Mouse (Mus musculus) stomach, embryonic 14.5 days (tissue): ENCODE results near the gene Shb. TPM values are rescaled to one million over a fixed set of nuclear protein-coding genes. Genes with fewer than 3 reads are reported as not detected.

ENCODE experiments used
- ATAC-seq: fragments of 200-750 bp; cut with Nextera tagmentation; 2 replicates; pipeline ENCODE4 v1.8.0; 2017; ENCODE audit warnings: low read depth, moderate TSS enrichment; ENCODE audit not compliant: insufficient number of reproducible peaks, insufficient read depth, low FRiP score
- H3K27ac ChIP-seq: fragments of 300-500 bp; sonication (generic); 2 replicates; pipeline ENCODE4 v1.5.1; 2014; ENCODE audit warnings: mild to moderate bottlenecking, low read length, moderate library complexity, mixed read lengths
- H3K27me3 ChIP-seq: fragments of 300-500 bp; sonication (generic); 2 replicates; pipeline ENCODE4 v1.6.1; 2014; ENCODE audit warnings: low read length, control low read depth, mixed read lengths; ENCODE audit not compliant: control insufficient read depth, insufficient read depth
- H3K36me3 ChIP-seq: fragments of 300-500 bp; sonication (generic); 2 replicates; pipeline ENCODE4 v1.6.1; 2014; ENCODE audit warnings: mild to moderate bottlenecking, control low read depth, low read length, moderate library complexity, mixed read lengths; ENCODE audit not compliant: control insufficient read depth, insufficient read depth
- H3K4me1 ChIP-seq: fragments of 300-500 bp; sonication (generic); 2 replicates; pipeline ENCODE4 v1.6.1; 2014; ENCODE audit warnings: low read length, control low read depth, mixed read lengths; ENCODE audit not compliant: control insufficient read depth, insufficient read depth
- H3K4me2 ChIP-seq: fragments of 300-500 bp; sonication (generic); replicated peaks from 2 replicates; pipeline ENCODE4 v1.6.1; 2014; ENCODE audit warnings: low read depth, low read length, control low read depth
- H3K4me3 ChIP-seq: fragments of 300-500 bp; sonication (generic); 2 replicates; pipeline ENCODE4 v1.5.1; 2014; ENCODE audit warnings: low read depth, low read length, control low read depth
- H3K9ac ChIP-seq: fragments of 300-500 bp; sonication (generic); replicated peaks from 2 replicates; pipeline ENCODE4 v1.6.1; 2014; ENCODE audit warnings: low read depth, mild to moderate bottlenecking, control low read depth, low read length, moderate library complexity, mixed read lengths
- H3K9me3 ChIP-seq: fragments of 300-500 bp; sonication (generic); 2 replicates; pipeline ENCODE4 v1.6.1; 2016; ENCODE audit warnings: low read depth, low read length, control low read depth; ENCODE audit not compliant: control insufficient read depth
- WGBS: fragments of 180-500 bp; shearing (Covaris S2); extraction: QIAGEN DNeasy Blood & Tissue Kit; methylation state at CpG from one replicate; pipeline ENCODE4 v1.1.7; 2014; 5-methylcytosine and 5-hydroxymethylcytosine counted together
- polyA plus RNA-seq: library from polyadenylated mRNA; unstranded; fragments of >200 nt; fragmentation: Nextera tagmentation; extraction: Ambion mirVana; gene quantifications from 2 replicates; pipeline ENCODE4 v1.2.1, GENCODE M21; 2014

Gene Shb
- polyA plus RNA-seq, 1 experiment from 2014 or later = 4.4 TPM

DNA sequence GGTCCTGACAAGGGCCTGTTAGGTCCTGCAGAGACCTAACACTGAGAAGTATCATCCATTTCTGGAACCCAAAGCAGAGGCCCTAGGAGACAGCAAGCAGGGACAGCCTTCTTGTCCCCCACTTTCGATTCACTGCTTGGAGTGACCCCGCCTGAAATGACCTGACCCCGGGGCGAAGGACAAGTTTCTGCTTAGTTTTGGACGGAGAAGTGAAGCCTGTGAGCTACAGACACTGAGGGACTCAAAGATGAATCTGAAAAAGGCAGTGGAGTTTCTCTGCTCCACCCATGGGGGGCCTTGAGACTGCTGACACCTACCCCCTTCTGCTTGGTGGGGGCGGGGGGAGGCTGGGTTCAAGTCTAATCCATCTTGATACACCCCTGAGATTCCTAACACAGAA lies 63.8 kb downstream of the Shb start:
- Histone ChIP-seq H3K4me2 (no peak overlapping the region), H3K36me3 (no peaks in the 10 kb centered on the region), H3K27ac (peak overlapping the region; percentile 63), H3K9ac (no peak overlapping the region), H3K9me3 (no peaks in the 10 kb centered on the region), H3K27me3 (no peaks in the 10 kb centered on the region), H3K4me3 (no peak overlapping the region), H3K4me1 (peaks cover 56% of the 10 kb centered on the region)
- ATAC-seq = no peak
- 40% methylated on average over 6 of the region's 6 CpGs for WGBS

DNA sequence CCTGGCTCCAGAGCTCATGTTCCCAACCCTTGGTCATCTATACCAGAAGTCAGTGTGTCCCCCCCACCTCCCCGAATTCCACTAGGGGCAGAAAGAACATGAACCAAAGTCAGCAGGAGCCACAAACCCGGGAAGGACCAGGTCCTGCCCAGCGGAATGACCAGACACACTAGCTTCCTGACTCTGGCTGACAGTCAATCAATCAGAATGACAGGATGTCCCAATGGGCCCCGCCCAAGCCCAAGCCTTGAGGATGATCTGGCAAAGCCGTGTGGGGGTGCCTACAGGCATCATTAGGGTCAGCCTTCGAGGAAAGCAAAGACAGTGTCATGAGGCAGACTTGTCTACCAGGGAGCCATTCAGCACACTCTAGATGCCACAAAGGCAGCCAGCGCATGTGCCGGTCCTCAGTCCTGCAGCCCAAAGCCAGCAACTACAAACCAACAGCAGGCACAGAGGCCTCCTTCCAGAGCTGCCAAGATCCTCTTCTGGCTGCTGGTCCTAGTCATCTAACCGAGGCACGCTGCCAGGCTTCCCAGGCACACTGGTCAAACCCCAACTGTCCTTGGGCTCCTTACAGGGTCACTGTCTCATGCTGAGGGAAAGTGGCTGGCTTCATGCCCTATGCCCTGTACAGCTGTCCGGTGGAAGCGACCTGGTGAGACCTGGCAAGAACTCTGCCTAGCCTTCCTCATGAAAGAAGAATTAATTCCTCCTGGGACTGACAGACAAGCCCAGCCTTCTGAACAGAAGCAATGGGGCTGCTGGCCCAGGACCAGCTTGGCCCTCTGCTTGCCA lies 65.0 kb downstream of the Shb start:
- Histone ChIP-seq H3K9me3 (no peaks in the 10 kb centered on the region), H3K9ac (no peak overlapping the region), H3K4me3 (no peak overlapping the region), H3K4me1 (peaks cover 46% of the 10 kb centered on the region), H3K4me2 (no peak overlapping the region), H3K36me3 (no peaks in the 10 kb centered on the region), H3K27ac (no peak overlapping the region), H3K27me3 (no peaks in the 10 kb centered on the region)
- WGBS = 76% methylated on average over 12 of the region's 12 CpGs
- no peak for ATAC-seq

DNA sequence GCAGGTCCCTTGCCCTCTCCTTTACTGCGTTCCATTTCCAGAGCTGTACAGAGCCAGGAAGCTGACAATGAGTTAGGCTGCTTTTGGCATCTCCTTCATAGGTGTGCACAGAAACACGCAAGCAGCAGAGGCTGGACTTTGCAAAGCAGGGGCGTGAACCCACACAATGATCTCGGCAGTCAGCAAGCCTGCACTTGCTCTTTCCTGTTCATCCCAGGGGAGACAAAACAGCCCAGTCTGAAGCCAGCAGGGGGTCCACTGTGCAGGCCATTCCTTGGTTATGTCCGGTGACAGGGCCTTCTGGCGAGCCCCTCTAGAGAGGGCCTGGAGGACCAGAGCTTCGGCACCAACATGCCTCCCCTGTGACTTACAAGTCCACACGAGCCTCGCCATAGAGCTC lies 67.3 kb downstream of the Shb start:
- H3K9me3 ChIP-seq = no peaks in the 10 kb centered on the region
- H3K27ac ChIP-seq = no peak overlapping the region
- ATAC-seq = no peak
- no peak overlapping the region for H3K9ac ChIP-seq
- no peaks in the 10 kb centered on the region for H3K27me3 ChIP-seq
- peaks cover 34% of the 10 kb centered on the region for H3K4me1 ChIP-seq
- no peak overlapping the region for H3K4me2 ChIP-seq
- H3K36me3 ChIP-seq = no peaks in the 10 kb centered on the region
- H3K4me3 ChIP-seq = no peak overlapping the region
- 78% methylated on average over 9 of the region's 9 CpGs for WGBS

DNA sequence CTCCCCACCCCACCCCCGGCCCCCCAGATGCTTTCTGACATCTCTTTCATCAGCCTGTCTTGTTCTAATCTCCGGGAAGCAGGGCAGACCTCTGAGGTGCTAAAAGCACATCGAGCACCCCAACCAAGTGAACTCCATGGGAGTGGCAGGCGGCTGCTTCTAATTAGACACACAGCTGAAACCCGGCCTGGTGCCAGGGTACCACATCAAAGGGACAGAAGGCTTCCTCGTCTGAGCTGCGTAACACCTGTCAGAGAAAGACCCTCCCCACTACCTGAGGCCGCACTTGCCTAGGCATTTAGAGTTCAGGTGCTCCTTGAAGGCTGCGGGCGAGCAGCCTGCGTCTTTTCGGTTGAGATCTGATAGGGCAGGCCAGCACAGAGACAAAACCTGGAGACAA lies 67.7 kb downstream of the Shb start:
- H3K4me3 ChIP-seq = no peak overlapping the region
- peaks cover 34% of the 10 kb centered on the region for H3K4me1 ChIP-seq
- 70% methylated on average over 12 of the region's 12 CpGs for WGBS
- no peaks in the 10 kb centered on the region for H3K27me3 ChIP-seq
- no peak for ATAC-seq
- no peaks in the 10 kb centered on the region for H3K9me3 ChIP-seq
- no peaks in the 10 kb centered on the region for H3K36me3 ChIP-seq
- no peak overlapping the region for H3K27ac ChIP-seq
- no peak overlapping the region for H3K9ac ChIP-seq
- H3K4me2 ChIP-seq = no peak overlapping the region

DNA sequence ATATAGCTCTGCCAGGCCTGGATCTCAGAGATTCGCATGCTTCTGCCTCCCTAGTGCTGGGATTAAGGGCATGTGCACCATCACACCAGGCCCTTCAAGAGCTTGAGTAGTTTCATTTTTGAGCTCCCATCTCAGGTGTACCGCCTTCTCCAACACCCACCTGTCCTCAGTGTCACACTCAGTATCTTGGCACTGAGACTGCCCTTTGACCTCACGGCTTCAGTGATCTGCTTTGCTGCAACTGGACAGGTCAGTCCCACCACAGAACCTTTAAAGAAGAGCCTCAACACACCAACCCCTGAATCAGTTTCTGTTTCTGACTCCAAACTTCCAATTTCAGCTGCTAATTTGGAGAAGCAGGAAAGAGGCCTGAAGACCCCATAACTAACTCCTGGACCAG lies 68.1 kb downstream of the Shb start:
- no peak overlapping the region for H3K9ac ChIP-seq
- no peak overlapping the region for H3K4me3 ChIP-seq
- H3K4me2 ChIP-seq = no peak overlapping the region
- no peaks in the 10 kb centered on the region for H3K9me3 ChIP-seq
- ATAC-seq = no peak
- peaks cover 30% of the 10 kb centered on the region for H3K4me1 ChIP-seq
- H3K36me3 ChIP-seq = no peaks in the 10 kb centered on the region
- H3K27me3 ChIP-seq = no peaks in the 10 kb centered on the region
- H3K27ac ChIP-seq = no peak overlapping the region
- 93% methylated on average over 3 of the region's 3 CpGs for WGBS

DNA sequence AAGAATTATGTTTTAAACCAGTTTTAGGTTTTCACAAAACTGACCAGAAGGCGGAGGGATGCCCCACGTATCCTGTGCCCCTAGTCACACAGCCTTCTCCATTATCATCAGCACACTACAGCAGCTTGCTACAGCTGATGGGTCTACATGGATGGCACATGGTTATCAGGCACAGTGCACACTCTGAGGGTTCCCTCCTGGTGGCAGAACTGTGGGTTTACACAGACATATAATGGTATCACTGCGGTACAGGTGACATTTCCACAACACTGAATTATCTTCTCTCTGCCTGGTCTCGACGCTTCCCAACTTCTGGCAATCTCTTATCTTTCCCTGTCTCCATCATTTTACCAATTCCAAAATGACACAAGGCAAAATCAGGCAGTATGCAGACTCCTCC lies 69.6 kb downstream of the Shb start:
- Histone ChIP-seq H3K4me1 (peaks cover 18% of the 10 kb centered on the region; the same call in 1 of the 2 replicates), H3K36me3 (no peaks in the 10 kb centered on the region; the same call in 1 of the 2 replicates), H3K27ac (no peak overlapping the region), H3K27me3 (no peaks in the 10 kb centered on the region), H3K4me2 (no peak overlapping the region), H3K9ac (no peak overlapping the region), H3K4me3 (no peak overlapping the region), H3K9me3 (no peaks in the 10 kb centered on the region)
- 79% methylated on average over 5 of the region's 5 CpGs for WGBS
- ATAC-seq = no peak

DNA sequence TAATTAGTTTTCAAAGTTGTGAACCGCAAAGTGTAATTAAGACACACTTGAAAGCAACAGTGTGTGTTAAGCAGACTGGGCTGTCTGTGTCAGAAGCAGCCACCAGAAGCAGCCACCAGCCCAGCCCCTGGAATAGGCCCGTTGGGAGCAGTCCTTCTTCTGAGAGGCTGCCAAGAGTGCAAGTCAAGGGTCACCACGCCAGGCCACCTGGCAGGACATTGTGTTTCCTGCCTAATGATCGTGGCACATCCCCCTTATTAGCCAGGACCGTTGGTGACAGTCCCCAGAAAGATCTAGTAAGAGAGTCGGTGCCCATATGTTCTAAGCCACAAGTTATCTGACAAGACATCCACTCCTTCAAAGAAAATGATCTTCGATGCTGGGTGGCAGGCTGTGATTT lies 70.6 kb downstream of the Shb start:
- H3K4me3 ChIP-seq = no peak overlapping the region
- peaks cover 9% of the 10 kb centered on the region; the same call in 1 of the 2 replicates for H3K4me1 ChIP-seq
- no peaks in the 10 kb centered on the region for H3K9me3 ChIP-seq
- WGBS = 42% methylated on average over 7 of the region's 7 CpGs
- no peak overlapping the region for H3K27ac ChIP-seq
- ATAC-seq = no peak
- no peak overlapping the region for H3K4me2 ChIP-seq
- H3K27me3 ChIP-seq = no peaks in the 10 kb centered on the region
- H3K36me3 ChIP-seq = no peaks in the 10 kb centered on the region; the same call in 1 of the 2 replicates
- H3K9ac ChIP-seq = no peak overlapping the region

DNA sequence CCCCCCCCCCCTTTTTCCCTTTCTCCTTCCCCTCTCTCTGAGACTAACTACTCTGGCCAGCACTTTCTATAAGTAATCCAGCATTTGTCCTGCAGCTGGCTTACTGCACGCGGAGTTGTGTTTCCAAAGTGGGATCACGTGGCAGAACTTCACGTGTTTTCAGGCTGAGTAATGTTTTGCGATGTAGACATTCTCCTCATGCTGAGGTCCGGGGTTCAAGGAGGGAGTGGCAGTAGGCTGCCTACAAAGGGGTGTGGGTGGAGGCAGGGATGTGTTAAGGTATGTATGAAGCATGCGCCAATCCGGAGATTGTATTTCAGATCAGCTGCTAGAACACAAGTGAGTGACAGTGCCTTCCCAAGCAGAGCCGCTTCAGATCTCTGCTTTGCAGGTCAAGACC lies 72.9 kb downstream of the Shb start:
- H3K4me3 ChIP-seq = no peak overlapping the region
- 33% methylated on average over 9 of the region's 9 CpGs for WGBS
- H3K4me1 ChIP-seq = peaks cover 6% of the 10 kb centered on the region; the same call in 1 of the 2 replicates
- no peak overlapping the region for H3K9ac ChIP-seq
- no peaks in the 10 kb centered on the region; the same call in 1 of the 2 replicates for H3K36me3 ChIP-seq
- H3K27me3 ChIP-seq = no peaks in the 10 kb centered on the region
- no peak overlapping the region for H3K27ac ChIP-seq
- ATAC-seq = peak; percentile 60; the same call in 1 of the 2 replicates
- no peak overlapping the region for H3K4me2 ChIP-seq
- no peaks in the 10 kb centered on the region for H3K9me3 ChIP-seq

DNA sequence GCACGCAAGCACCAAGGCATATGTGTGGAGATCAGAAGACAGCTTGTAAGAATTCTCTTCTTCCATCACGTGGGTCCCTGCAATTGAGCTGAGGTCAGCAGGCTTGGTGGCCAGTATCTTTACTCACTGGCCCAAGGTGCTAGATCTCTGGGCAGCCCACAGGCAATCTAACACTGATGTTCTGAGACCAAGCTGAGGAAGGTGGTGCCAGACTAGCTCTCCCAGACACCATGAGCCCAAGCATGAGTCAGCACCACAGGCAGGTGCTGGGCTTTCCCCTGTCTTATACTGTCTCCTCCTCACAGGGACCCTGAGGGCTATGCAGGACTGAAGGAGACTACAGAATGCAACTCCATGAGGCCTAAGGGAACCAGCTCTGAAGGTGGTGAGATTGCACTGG lies 74.7 kb downstream of the Shb start:
- 100% methylated on average over 2 of the region's 2 CpGs for WGBS
- Histone ChIP-seq H3K4me1 (peaks cover 17% of the 10 kb centered on the region), H3K9me3 (no peaks in the 10 kb centered on the region), H3K27me3 (no peaks in the 10 kb centered on the region), H3K9ac (no peak overlapping the region), H3K4me3 (no peak overlapping the region), H3K27ac (no peak overlapping the region), H3K36me3 (no peaks in the 10 kb centered on the region; the same call in 1 of the 2 replicates), H3K4me2 (no peak overlapping the region)
- ATAC-seq = no peak
